Mouse (Mus musculus): ENCODE measurements around the gene Gm17402.
A peak's percentile ranks its signal among the peaks of the same experiment; 100 is the strongest.

Gene Gm17402

DNA sequence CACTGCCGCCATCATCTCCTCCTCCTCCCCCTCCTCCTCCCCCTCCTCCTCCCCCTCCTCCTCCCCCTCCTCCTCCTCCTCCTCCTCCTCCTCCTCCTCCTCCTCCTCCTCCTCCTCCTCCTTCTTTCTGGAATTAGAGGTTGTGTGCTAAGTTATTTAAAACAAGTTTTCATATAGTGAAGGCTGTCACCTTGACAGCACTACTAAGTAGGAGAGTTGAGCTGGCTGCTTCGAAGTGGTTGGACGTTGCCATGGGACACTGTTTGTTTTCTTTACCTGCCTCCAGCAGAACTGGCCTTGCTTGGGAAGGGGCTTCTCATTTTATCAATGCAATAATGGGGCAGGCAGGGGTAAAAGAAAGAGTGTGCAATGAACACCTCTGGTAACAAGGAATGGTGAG is at the start of gene Gm17402:
TSS of gene Gm17402 (minus strand) at position 101 of the 400 bp plus-strand sequence.
- DNase-seq (ENCODE audit: low spot score): no peak

DNA sequence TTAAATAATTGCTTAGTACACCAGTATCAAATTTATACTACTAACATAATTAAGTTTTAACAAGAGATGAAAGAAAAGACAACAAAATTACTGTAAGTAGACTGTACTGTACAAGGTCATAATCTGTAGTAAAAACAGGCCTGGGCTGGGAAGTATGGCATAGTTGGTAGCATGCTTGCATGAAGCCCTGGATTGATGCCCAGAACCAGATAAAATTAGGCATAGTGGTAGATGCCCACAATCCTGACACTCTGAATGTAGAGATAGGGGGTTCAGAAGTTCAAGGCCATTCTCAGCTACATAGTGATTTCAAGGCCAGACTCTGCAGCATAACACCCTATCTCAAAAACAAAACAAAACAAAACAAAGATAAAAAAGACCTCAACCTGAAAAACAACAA is 3.3 kb upstream of the Gm17402 start:
- DNase-seq (ENCODE audit: low spot score): peak; percentile 11

DNA sequence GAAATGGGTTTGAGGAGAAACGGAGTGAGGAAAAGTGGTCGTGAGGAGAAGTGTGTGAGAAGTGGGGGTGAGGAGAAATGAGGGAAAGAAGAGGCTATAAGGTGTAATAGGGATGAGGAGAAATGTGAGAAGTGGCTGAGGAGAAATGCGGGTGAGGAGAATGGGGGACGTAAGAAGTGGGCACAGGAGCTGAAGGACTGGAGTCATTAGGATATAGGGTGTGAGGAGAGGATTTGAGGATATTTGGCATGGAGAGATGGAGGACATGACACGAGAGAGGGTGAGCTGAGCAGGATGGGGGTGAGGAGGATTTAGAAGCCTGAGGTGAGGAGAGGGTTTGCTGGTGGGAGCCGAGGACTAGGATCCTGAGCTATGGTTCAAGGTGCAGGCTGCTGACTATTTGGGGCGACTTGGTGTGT is 594 bp downstream of the Gm17402 start:
- DNase-seq (ENCODE audit: low spot score): no peak

DNA sequence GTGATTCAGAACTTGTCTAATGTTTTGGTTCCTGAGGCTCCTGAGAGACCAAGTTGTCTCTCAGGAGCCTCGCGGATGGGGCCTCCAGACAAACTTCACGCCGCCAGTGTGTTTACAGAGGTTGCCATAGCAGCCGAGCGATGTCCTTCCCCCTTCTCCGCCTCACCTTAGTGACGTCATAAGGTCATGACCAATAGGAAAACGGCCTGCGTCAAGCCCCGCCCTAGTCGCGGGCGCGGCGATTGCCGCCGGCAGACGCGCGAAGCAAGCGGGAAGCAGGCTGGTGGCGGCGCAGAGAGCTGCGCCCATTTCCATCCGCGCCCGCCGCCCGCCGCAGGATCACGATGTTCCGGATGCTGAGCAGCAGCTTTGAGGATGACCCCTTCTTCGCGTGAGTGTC is 1.1 kb downstream of the Gm17402 start, which contains the start of gene Mlf1:
TSS of gene Mlf1 (plus strand) at position 226 of the 400 bp plus-strand sequence.
- DNase-seq (ENCODE audit: low spot score): peak; percentile 86

DNA sequence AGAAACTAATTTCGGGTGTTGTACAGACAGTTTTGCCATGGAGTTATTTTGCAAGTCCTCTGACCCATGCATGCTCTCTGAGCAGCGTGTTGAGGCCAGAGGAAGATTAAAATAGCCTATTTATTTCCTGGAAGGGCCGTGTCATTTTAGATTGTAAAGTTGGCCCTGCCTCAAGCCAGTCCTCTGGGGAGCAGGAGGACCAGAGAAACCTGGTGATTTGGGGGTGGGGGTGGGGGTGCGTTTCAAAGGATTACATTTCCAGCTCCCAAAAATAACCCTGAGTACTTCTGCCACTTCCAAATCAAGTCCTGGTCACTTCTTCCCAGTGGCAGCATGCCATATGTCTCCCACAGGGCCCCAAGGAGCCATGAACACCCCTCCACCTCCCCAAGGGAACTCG is 2.2 kb downstream of the Gm17402 start:
- DNase-seq (ENCODE audit: low spot score): peak; percentile 72

DNA sequence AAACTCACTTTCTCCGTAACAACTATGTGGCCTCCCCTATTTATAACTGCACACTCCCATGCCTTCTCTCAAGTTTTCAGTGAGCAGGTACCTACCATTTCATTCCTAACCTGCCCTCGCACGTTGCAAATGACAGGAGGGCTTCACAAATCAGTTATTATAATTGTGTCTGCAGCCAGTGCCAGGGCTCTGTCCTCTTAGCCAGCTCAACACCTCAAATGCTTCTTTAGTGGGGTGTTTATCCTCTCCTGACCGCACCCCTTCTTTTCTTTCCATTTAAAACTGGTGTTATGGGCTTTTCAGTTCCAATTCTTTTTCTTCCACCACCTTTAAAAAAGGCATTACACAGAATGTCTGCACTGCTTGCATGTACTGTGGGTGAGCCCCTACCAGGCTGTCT is 2.8 kb downstream of the Gm17402 start:
- no peak for DNase-seq (ENCODE audit: low spot score)

DNA sequence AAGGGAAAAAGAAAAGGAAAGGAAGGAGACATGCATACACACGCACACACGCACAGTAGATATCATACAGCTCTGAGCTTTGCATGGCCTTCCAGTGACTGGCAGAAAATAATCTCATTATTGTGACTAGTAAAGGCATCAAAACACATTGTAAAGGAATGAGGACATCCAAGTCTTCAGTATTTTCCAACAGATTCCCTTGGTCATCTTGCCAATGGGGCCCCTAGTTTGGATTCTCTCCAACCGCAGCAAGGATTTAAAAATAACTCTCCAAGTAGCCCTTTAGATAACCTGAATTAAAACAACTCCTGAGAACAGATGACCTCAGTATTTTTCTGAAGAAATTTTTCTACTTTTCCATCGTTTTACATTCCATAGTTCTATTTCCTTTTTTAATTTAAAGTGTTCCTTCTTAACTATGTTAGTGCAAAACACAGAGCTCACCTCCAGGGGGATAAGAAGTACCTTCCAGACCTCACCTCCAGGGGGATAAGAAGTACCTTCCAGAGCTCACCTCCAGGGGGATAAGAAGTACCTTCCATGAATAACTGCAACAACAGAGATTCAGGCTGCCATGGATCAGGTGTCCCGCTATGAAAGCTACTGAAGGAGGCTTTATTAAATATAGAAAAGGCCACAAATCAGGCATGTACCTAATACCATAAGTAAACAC is 5.4 kb downstream of the Gm17402 start:
- DNase-seq (ENCODE audit: low spot score): no peak

DNA sequence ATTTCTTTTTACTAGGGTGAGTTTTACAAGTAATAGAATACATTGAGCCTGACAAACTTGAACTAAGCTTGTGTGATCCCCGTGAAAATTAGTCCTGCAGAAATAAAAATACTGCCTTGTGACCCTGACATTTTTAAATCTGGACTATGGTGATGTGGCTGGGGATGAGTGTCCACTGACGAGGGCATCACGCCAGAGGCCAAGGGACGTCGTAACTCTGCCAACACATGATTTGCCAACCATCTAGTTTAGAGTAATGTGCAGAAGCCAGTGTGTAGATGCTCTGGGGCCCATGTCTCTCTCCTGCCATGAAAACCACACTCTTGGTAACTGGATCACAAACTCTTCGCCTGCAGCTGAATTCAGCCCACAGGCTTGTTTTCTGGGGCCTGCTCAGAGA is 7.5 kb downstream of the Gm17402 start:
- DNase-seq (ENCODE audit: low spot score): peak; percentile 29

DNA sequence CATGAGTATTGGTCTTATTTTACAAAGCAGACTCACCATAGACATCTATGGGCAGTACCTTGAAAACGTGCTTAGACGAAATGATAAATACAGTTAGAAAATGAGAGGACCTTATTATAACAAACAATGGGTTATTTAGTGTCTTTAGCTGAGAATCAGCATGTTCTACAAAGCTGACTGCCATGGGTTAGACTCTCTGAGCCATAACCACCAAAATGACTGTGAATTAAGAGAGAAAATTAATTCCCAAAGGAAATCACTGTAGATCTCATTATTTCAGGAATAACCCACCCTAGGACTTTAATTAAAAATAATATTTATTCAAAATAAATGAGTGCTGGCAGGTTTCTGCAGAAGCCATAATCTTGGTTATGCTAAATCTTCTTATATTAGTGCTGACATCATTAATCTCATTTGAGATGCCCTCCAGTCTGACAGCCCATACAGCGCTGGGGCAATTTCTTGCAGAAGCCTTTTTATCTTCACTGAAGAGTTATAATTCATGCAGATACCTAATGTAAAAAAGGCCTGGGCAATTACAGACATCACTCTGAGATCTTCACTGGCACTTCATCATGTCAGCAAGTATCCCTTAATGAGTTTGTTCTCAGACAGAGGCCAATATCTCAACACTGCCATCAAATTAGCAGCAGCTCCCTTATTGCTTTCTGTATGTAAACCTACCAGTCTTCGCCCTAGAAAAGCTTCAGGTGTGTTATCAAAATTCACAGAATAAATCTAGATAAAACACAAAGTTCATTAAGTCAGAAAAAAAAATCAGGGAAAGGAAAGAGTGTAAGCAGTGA is 8.7 kb downstream of the Gm17402 start:
- no peak for DNase-seq (ENCODE audit: low spot score)

DNA sequence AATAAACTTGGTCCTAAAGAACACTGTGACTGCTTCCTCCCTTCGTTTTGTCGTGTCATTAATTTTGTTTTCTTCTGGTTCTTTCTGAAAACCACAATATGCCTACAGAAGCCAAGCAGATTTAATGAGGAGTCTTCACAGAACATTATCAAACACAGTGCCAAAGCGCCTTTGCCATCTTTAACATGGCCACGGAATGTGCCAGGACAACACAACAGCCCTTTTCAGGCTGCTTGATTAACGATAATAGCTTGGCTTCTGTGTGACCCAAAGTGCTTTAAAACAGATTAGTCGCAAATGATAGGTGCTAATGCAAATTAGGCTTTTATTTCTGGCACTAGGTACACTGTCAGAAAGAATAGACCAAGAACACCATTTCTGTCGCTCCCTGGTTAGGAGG is 16.6 kb downstream of the Gm17402 start:
- DNase-seq (ENCODE audit: low spot score): no peak

DNA sequence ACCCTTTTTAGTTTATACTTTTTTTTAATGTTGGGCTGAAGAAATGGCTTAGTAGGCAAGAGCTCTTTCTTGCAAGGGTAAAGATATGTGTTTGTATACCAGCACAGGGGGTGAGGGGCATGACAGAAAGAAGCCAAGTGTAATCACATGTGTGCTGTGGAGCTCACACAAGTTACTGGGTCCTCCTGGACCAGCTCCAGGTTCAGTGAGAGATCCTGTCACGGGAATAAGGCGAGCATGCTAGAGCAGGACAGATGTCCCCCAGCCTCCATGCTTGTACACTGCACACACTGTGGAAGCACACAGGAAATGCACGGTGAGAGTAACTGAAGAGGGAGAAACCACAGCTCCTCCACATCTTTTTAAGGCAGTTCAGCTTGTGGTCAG is 22.2 kb downstream of the Gm17402 start:
- DNase-seq (ENCODE audit: low spot score): no peak

DNA sequence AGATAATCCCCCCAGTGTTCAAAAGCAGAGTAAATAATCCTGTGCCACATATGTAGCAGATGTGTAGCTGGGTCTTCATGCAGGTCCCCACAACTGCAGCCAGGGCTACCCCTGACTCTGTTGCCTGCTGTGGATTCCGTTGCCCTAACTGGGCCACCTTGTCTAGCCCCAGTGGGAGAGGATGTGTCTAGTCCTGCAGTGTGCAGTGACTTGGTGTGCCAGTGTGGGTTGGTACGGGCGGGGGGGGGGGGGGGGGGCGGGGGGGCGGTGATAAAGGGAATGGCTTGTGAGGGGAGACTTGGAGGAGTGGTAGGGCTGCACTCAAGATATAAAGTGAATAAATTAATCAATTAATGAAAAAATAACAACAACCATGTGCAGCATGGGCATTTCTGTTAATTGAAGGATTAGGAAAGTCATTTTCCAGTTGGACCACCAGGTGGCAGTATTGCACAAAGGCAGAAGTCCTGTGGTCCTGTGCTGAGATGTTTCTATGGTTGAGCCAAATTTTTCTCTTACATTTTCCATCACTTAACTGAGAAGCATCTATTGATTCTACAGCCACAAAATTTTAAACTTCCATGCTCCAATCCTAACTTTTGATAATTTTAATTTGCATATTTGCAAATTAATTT is 22.7 kb downstream of the Gm17402 start:
- DNase-seq (ENCODE audit: low spot score): peak; percentile 80

DNA sequence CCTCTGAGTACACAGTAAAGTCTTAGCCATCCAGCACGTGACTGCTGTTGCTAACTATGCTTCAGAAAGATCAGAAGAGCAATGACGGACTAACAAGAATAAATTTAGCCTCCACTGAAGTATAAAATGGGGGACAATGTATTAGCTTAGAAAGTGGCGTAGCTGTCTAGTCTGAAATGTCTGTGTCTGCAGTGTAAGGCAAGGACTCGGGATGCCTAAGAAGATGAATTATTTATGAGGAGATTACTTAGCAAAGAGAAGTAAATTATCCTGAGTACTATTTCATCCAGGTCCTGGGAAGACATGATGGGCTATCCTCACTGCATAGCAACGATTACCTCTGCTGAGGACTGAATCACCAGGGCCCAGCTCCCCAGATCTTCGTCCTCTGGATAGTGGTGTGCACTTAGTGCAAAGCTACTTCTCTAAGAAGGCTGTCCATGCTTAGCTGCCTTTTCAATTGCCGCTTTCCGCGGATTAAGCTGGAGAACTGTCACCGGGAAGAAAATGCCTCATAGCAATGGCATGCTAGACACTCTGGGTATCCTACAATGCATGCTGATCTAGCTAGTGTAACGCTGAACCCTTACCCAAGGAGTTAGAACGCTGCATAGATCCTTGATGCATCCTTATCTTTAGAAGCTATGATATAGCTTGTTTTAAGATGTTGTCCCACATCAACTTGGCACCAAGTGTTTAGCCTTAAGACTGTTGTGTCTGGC is 23.4 kb downstream of the Gm17402 start:
- DNase-seq (ENCODE audit: low spot score): no peak

DNA sequence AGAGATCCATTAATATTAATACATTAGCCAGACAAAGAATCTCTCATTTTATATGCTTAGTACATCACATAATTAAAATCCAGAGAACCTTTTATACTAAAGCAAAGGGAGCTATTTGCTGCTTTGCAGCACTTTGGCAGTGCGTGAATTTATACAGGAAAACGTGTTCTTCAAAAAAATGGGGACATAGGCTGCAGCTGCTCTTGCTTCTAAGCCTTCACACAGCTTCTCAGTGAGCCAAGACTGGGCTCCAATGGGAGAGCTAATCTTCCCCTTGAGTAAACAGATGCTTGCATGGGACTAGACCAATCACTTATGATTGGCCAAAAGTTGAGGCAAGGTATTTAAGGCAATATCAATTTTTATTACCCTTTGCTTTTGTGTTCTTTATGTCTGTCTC is 28.3 kb downstream of the Gm17402 start:
- peak; percentile 11 for DNase-seq (ENCODE audit: low spot score)

DNA sequence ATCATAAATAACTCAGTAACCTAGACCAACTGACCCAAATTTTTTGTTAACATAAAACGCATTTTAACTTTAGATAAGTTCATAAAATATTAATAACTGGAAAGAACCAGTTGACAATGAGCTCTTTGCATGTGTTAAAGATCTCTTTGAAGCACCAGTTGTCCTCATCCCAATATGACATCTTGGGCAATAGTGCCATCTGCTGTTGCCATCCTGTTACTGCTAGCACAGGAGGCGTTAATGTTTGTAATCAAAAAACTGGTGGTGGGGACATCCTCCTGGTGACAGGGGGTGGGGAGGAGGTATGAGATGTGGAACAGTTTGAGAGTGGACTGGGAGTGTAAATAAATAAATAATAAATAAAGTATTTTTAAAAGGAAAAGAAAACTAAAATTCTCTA is 30.4 kb downstream of the Gm17402 start:
- peak; percentile 79 for DNase-seq (ENCODE audit: low spot score)

DNA sequence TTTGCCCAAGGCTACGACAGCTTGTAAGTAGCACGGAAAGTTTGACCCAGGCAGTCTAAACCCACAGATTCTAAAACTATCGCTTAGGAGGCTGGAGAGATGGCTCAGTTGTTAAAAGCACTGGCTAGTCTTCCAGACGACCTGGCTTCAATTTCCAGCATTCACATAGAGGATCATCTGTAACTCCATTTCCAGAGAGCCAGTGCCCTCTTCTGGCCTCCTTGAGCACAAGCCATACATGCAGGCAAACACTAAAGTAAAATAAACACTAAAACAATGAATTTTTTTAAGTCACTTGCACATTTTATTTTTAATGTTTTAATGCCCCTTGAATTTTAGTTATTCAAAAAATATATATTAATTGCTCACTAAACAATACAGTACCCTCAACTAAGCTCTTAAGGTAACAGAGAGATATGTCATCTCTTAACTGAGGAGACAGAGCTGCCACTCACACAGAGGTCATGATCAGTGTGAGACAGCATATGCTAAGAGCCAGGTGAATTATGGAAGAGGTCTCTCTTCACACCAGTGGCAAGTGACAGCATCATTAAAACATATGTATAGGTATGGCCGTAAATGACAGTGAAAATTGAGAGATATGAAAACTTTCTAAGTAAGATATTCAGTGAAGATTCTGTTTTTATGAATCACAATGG is 31.8 kb downstream of the Gm17402 start:
- DNase-seq (ENCODE audit: low spot score): peak; percentile 39

DNA sequence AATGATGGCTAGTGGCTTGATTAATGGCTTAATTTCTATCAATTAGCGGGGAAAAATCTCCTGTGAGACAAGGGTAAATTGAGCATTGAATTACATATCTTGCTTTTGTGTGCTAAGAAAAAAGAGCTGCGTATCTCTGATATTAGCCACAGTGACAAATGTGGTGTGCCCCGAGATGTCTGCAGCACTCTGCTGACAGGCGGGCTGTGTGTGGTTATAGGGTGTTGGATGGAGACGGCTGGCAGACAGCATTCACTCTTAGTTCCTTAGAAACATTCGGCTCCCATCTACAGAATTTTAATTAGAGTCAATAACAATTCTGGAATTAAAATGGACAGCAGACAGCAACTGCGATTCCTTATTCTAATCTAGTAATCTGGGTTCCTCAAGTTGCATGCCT is 34.0 kb downstream of the Gm17402 start:
- DNase-seq (ENCODE audit: low spot score): no peak

DNA sequence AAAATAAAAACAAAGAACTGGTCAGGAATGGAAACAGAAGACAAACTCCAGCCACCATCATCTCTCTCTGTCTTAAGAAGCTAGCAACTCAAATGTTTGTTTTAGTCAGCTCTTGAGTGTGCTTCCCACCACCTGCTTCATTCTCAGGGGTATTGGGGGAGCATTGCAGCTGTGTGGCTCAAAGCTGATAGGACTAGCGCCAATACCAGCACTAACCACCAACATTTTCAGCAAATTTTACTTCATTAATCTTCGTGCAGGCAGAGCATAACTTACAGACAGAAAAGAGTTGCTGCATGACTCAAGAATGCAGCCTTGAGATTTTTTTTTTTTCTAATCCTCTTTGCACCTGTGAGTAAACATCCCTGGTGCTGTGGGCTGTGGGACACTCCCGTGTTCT is 35.4 kb downstream of the Gm17402 start:
- no peak for DNase-seq (ENCODE audit: low spot score)

DNA sequence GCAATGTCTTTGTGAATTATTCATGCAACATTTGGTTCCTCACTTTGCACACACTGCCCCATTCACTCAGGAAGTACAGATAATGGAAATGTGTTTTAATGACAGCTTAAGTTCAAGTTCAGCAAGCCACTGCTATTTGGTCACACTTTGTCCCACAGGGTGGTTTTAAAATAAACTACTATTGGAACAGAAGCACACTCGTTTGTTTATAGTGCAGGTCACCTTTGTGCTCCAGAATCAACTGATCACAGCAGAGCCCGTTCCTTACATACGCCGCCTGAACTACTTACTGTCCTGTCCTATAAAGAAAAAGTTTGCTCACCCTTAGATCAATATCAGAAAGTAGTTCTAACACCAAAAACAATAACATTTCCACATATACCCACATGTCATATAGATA is 52.5 kb downstream of the Gm17402 start:
- DNase-seq (ENCODE audit: low spot score): no peak

Data from adipocyte (in vitro differentiated cells).